Mouse (Mus musculus) liver, embryonic 12.5 days (tissue): ENCODE measurements around the gene Mup8. TPM values are rescaled to one million over a fixed set of nuclear protein-coding genes. Genes with fewer than 3 reads are reported as not detected.
"Not testable (repeated sequence)": the region's sequence is repeated elsewhere in the genome, so short reads cannot be mapped to it uniquely, and the experiment has no call there.

ENCODE experiments used
- ATAC-seq: fragments of 200-750 bp; cut with Nextera tagmentation; 2 replicates; pipeline ENCODE4 v1.8.0; 2017; ENCODE audit warnings: moderate number of reproducible peaks, mild to moderate bottlenecking, moderate library complexity
- H3K27ac ChIP-seq: fragments of 300-500 bp; sonication (generic); 2 replicates; pipeline ENCODE4 v1.5.1; 2016; ENCODE audit warnings: mild to moderate bottlenecking
- H3K27me3 ChIP-seq: fragments of 300-500 bp; sonication (generic); replicated peaks from 2 replicates; pipeline ENCODE4 v1.6.1; 2016; ENCODE audit warnings: mild to moderate bottlenecking, moderate library complexity
- H3K36me3 ChIP-seq: fragments of 300-500 bp; sonication (generic); 2 replicates; pipeline ENCODE4 v1.6.1; 2016; ENCODE audit warnings: mild to moderate bottlenecking, moderate library complexity
- H3K4me1 ChIP-seq: fragments of 300-500 bp; sonication (generic); 2 replicates; pipeline ENCODE4 v1.6.1; 2016
- H3K4me2 ChIP-seq: fragments of 300-500 bp; sonication (generic); 2 replicates; pipeline ENCODE4 v1.6.1; 2016; ENCODE audit warnings: mild to moderate bottlenecking, moderate library complexity
- H3K4me3 ChIP-seq: fragments of 300-500 bp; sonication (generic); 2 replicates; pipeline ENCODE4 v1.5.1; 2016; ENCODE audit warnings: mild to moderate bottlenecking, moderate library complexity
- H3K9ac ChIP-seq: fragments of 300-500 bp; sonication (generic); 2 replicates; pipeline ENCODE4 v1.6.1; 2016; ENCODE audit warnings: mild to moderate bottlenecking, moderate library complexity
- H3K9me3 ChIP-seq: fragments of 300-500 bp; sonication (generic); replicated peaks from 2 replicates; pipeline ENCODE4 v1.6.1; 2016; ENCODE audit warnings: mild to moderate bottlenecking, moderate library complexity
- WGBS: fragments of 180-500 bp; shearing (Covaris S2); methylation state at CpG from one replicate; pipeline ENCODE4 v1.1.7; 2016; ENCODE audit not compliant: insufficient replicate concordance; 5-methylcytosine and 5-hydroxymethylcytosine counted together
- polyA plus RNA-seq: library from polyadenylated mRNA; unstranded; fragments of >200 nt; fragmentation: Nextera tagmentation; extraction: Ambion mirVana; gene quantifications from 2 replicates; pipeline ENCODE4 v1.2.1, GENCODE M21; 2016

Mup8 gene
- polyA plus RNA-seq = not detected in 2 replicates

DNA sequence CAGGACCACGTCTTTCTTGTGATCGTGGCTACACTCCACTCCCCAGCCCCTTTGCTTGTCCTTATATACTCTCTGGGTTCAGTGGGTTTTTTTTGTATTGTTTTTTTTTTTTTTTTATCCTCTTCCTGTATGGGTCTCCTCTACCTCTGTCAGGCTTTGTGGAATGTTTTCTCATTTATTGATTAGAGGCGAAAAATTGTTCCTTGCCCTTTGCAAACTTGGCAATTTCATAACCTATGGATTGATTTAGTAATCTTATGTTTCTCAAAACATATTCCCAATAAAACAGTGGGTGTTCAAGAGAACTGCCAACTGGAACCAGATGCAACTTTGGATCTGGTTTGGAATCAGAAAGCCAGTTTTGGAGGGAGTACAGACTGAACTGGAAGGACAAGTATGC, at the start of gene Mup8:
Mup8 (minus strand) TSS at position 101 of the 400 bp plus-strand sequence.
- not testable (repeated sequence) for H3K27me3 ChIP-seq, H3K9me3 ChIP-seq, H3K4me1 ChIP-seq, H3K4me2 ChIP-seq, ATAC-seq, H3K9ac ChIP-seq, H3K36me3 ChIP-seq, H3K4me3 ChIP-seq, H3K27ac ChIP-seq
- 43% methylated on average over 3 of the region's 3 CpGs for WGBS

DNA sequence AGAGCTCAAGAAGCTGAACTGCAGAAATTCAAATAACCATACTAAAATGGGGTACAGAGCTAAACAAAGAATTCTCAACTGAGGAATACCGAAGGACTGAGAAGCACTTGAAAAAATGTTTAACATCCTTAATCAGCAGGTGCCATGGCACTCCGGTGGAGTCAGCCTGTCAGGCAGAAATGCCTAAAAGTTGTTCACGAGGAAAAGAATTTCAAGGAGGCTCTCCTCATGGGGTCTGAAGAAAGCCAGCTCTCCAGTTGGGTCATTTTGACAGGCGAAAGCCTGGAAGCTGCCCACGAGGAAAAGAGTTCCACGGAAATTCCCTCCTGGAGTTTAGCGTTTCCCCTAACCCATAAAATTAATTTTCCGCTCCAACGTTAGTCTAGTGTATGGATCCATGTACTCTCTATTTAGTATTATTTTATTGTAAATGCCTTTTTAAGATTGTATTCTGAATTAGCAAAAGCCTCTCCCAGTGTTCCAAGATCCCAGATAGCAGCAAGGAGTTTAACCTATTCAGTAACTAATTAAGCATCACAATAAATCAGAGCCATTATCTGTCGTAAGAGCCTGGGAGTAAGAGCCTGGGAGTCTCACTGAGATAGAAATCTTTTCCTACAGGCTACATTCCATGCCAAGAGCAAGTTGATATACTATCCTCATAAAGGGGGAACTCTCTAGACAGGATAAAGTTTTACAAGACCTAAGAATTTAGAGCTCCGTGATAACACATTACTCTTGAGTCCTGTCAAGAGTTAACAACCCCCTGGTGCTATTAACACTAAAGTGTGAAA, 43.8 kb upstream of the Mup8 start:
- not testable (repeated sequence) for H3K4me1 ChIP-seq, H3K27ac ChIP-seq, H3K4me3 ChIP-seq, ATAC-seq, H3K4me2 ChIP-seq, H3K27me3 ChIP-seq, H3K36me3 ChIP-seq, H3K9ac ChIP-seq
- peaks cover 16% of the 10 kb centered on the region for H3K9me3 ChIP-seq
- WGBS = 72% methylated on average over 11 of the region's 11 CpGs

DNA sequence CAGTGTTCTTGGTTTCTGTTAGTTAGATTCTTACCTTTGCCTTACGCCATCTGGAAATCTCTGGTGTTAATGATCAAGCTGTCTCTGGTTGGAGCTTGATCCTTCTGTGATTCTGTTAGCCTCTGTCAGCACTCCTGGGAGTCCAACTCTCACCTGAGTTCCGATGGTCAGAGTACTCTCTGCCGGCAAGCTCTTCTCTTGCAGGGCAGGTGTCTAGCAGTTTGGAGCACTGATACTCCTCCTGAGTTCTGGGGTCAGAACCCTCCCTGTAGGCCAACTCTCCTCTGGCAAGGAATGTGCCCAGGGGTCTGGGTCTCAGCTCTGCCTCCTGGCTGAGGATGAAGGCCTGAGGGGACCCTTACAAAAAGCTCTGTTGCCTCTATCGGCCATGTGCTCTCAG, 40.3 kb upstream of the Mup8 start:
- not testable (repeated sequence) for ATAC-seq, H3K4me2 ChIP-seq, H3K36me3 ChIP-seq, H3K4me1 ChIP-seq, H3K4me3 ChIP-seq, H3K9ac ChIP-seq, H3K27ac ChIP-seq, H3K27me3 ChIP-seq
- H3K9me3 ChIP-seq = peaks cover 16% of the 10 kb centered on the region
- WGBS = 82% methylated on average over 3 of the region's 4 CpGs

Other genes with a start within 250 kb of the Mup8 start
- not detected in 2 replicates for gene Mup7, start 152.1 kb downstream of the Mup8 start, polyA plus RNA-seq
- not detected in 2 replicates for gene Mup2, start 68.3 kb downstream of the Mup8 start, polyA plus RNA-seq
- gene Mup9, start 199.4 kb upstream of the Mup8 start, polyA plus RNA-seq = not detected in 2 replicates